ENCODE assay signal across 8 mouse cellular contexts in genomic region chr5:72904903-72905790, GRCm38 (mm10). TPM values are rescaled to one million over a fixed set of nuclear protein-coding genes. Genes with fewer than 3 reads are reported as not detected.
DNase-seq lines count a peak whose midpoint lies in the region; ATAC-seq and TF ChIP-seq lines count a peak whose summit lies in the region.

No protein-coding gene starts in this region.

- intact Hi-C loops in heart, adult 2 months (cut with DNase I): no loop called here
- intact Hi-C loops in left cerebral cortex, postnatal 14 days (cut with DNase I): no loop called here

- no peak for TF ChIP-seq CTCF in ES-Bruce4 (IDR thresholded peaks at IDR 0.05; ENCODE audit: low read depth, low read length)
- no peak for TF ChIP-seq CTCF in heart, adult 2 months (IDR thresholded peaks at IDR 0.05)

- H3K36me3 ChIP-seq in ES-Bruce4 (ENCODE audit: control insufficient read depth, insufficient read depth, low read length, poor library complexity, severe bottlenecking): no peaks in the 10 kb centered on the region
- H3K36me3 ChIP-seq in heart, adult 2 months (ENCODE audit: control insufficient read depth, insufficient read depth, low read length): peaks cover 9% of the 10 kb centered on the region; the same call in 1 of the 2 replicates
- no peaks in the 10 kb centered on the region for H3K36me3 ChIP-seq in limb, embryonic 14.5 days (ENCODE audit: control insufficient read depth, insufficient read depth, low read length)
- no peaks in the 10 kb centered on the region for H3K36me3 ChIP-seq in hindbrain, embryonic 11.5 days (ENCODE audit: control insufficient read depth, insufficient read depth, low read length)
- no peaks in the 10 kb centered on the region for H3K36me3 ChIP-seq in neural tube, embryonic 15.5 days

- WGBS in heart, adult 2 months: 60% methylated on average over 18 of the region's 18 CpGs
- 73% methylated on average over 18 of the region's 18 CpGs for WGBS in limb, embryonic 14.5 days
- 82% methylated on average over 18 of the region's 18 CpGs for WGBS in hindbrain, embryonic 11.5 days
- 86% methylated on average over 18 of the region's 18 CpGs for whole genome bisulfite sequencing in neural tube, embryonic 15.5 days

- no peaks in the 10 kb centered on the region for H3K27me3 ChIP-seq in ES-Bruce4 (ENCODE audit: control insufficient read depth, insufficient read depth, low read length, poor library complexity, severe bottlenecking)
- no peaks in the 10 kb centered on the region for H3K27me3 ChIP-seq in heart, adult 2 months (ENCODE audit: control insufficient read depth, insufficient read depth, low read length)
- no peaks in the 10 kb centered on the region for H3K27me3 ChIP-seq in limb, embryonic 14.5 days (ENCODE audit: control insufficient read depth, insufficient read depth, low read length)
- no peaks in the 10 kb centered on the region for H3K27me3 ChIP-seq in hindbrain, embryonic 11.5 days (ENCODE audit: control insufficient read depth, insufficient read depth, low read length)
- no peaks in the 10 kb centered on the region for H3K27me3 ChIP-seq in neural tube, embryonic 15.5 days (replicated peaks)

- DNase-seq in 3T3-L1 (ENCODE audit: low read depth, low spot score): peak; percentile 94
- DNase-seq in heart, adult 2 months: peak; percentile 34 to 67
- DNase-seq in limb, embryonic 14.5 days (ENCODE audit: low spot score): peak; percentile 36
- no peak for DNase-seq in hindbrain, embryonic 11.5 days (ENCODE audit: low spot score)
- no peak for DNase-seq in left cerebral cortex, postnatal 14 days (ENCODE audit: low spot score in 2 of 2)

- H3K9me3 ChIP-seq in ES-Bruce4 (replicated peaks; ENCODE audit: control insufficient read depth, insufficient read depth, low read length, poor library complexity, severe bottlenecking): no peaks in the 10 kb centered on the region
- no peaks in the 10 kb centered on the region for H3K9me3 ChIP-seq in limb, embryonic 14.5 days (ENCODE audit: control insufficient read depth, low read length)
- no peaks in the 10 kb centered on the region for H3K9me3 ChIP-seq in hindbrain, embryonic 11.5 days (ENCODE audit: control insufficient read depth, low read length)
- no peaks in the 10 kb centered on the region for H3K9me3 ChIP-seq in neural tube, embryonic 15.5 days (replicated peaks)

- H3K27ac ChIP-seq in ES-Bruce4 (ENCODE audit: insufficient read depth, low read length): 0 out of 2 replicates have a peak overlapping the region, but pooled peaks have one; percentile 16
- H3K27ac ChIP-seq in heart, adult 2 months: peak overlapping the region; percentile 90
- H3K27ac ChIP-seq in limb, embryonic 14.5 days (replicated peaks; ENCODE audit: low read depth, low read length): no peak overlapping the region
- no peak overlapping the region for H3K27ac ChIP-seq in hindbrain, embryonic 11.5 days (ENCODE audit: low read depth, low read length)
- H3K27ac ChIP-seq in neural tube, embryonic 15.5 days (replicated peaks): no peak overlapping the region

- ATAC-seq in limb, embryonic 14.5 days (ENCODE audit: low FRiP score, low read depth): no peak
- ATAC-seq in activated CD4-positive, CD25-positive, alpha-beta regulatory T cell, adult 4 months: no peak
- no peak for ATAC-seq in hindbrain, embryonic 11.5 days (ENCODE audit: low FRiP score)
- ATAC-seq in neural tube, embryonic 15.5 days (ENCODE audit: low FRiP score): no peak

- H3K4me3 ChIP-seq in ES-Bruce4 (ENCODE audit: low read depth, low read length): no peak overlapping the region
- no peak overlapping the region for H3K4me3 ChIP-seq in heart, adult 2 months
- no peak overlapping the region for H3K4me3 ChIP-seq in limb, embryonic 14.5 days (replicated peaks; ENCODE audit: low read length)
- H3K4me3 ChIP-seq in hindbrain, embryonic 11.5 days (ENCODE audit: low read depth, low read length): no peak overlapping the region
- H3K4me3 ChIP-seq in neural tube, embryonic 15.5 days (replicated peaks): no peak overlapping the region

- TF ChIP-seq EP300 in ES-Bruce4 (IDR thresholded peaks at IDR 0.05; ENCODE audit: insufficient read depth, low read depth, low read length): no peak
- TF ChIP-seq EP300 in heart, adult 2 months (IDR thresholded peaks at IDR 0.05; ENCODE audit: insufficient read depth, low read depth, low read length): peak; percentile 80

- peaks cover 6% of the 10 kb centered on the region for H3K4me1 ChIP-seq in ES-Bruce4 (ENCODE audit: control insufficient read depth, insufficient read depth, low read length)
- peaks cover 10% of the 10 kb centered on the region for H3K4me1 ChIP-seq in heart, adult 2 months (ENCODE audit: control insufficient read depth, insufficient read depth, low read length)
- H3K4me1 ChIP-seq in limb, embryonic 14.5 days (ENCODE audit: control insufficient read depth, insufficient read depth, low read length): no peaks in the 10 kb centered on the region
- no peaks in the 10 kb centered on the region for H3K4me1 ChIP-seq in hindbrain, embryonic 11.5 days (replicated peaks; ENCODE audit: control insufficient read depth, insufficient read depth, low read length)
- H3K4me1 ChIP-seq in neural tube, embryonic 15.5 days: no peaks in the 10 kb centered on the region

- H3K79me2 ChIP-seq in heart, adult 2 months (replicated peaks; ENCODE audit: control insufficient read depth, insufficient read depth, low read length): no peaks in the 10 kb centered on the region

- no peak overlapping the region for H3K9ac ChIP-seq in ES-Bruce4 (ENCODE audit: low read depth, poor library complexity, severe bottlenecking)
- peak overlapping the region; percentile 53 for H3K9ac ChIP-seq in heart, adult 2 months (ENCODE audit: low read depth, low read length)
- H3K9ac ChIP-seq in limb, embryonic 14.5 days (ENCODE audit: low read depth, low read length, severe bottlenecking): no peak overlapping the region
- H3K9ac ChIP-seq in hindbrain, embryonic 11.5 days (ENCODE audit: low read depth, low read length): no peak overlapping the region
- no peak overlapping the region for H3K9ac ChIP-seq in neural tube, embryonic 15.5 days (replicated peaks)

- H3K4me2 ChIP-seq in limb, embryonic 14.5 days (replicated peaks; ENCODE audit: low read depth, low read length, severe bottlenecking): no peak overlapping the region
- no peak overlapping the region for H3K4me2 ChIP-seq in hindbrain, embryonic 11.5 days (replicated peaks; ENCODE audit: low read depth, low read length)
- no peak overlapping the region for H3K4me2 ChIP-seq in neural tube, embryonic 15.5 days

- TF ChIP-seq POLR2A in ES-Bruce4 (IDR thresholded peaks at IDR 0.05; ENCODE audit: insufficient read depth, low read length): no peak
- TF ChIP-seq POLR2A in heart, adult 2 months (IDR thresholded peaks at IDR 0.05; ENCODE audit: insufficient read depth, low read depth, low read length): peak; percentile 30; the same call in 1 of the 2 replicates
- TF ChIP-seq POLR2A in limb, embryonic 14.5 days (IDR thresholded peaks at IDR 0.05; ENCODE audit: borderline replicate concordance, extremely low read depth, insufficient read depth, insufficient read length): no peak

RNA-seq across cellular contexts. Expression of gene Slain2, which starts 9.0 kb away (rescaled TPM):
- polyA plus RNA-seq in ES-Bruce4 (2011; ENCODE audit: insufficient read depth, insufficient read length, low read depth, missing spikeins): 40.8 and 48.4 TPM in 2 replicates
- total RNA-seq in heart, adult 2 months (2021): 100 to 1,000 TPM; 149 to 186 TPM
- polyA plus RNA-seq in heart, adult 2 months (2012; rRNA removed): 53.7 and 84.5 TPM in 2 replicates
- polyA plus RNA-seq in limb, embryonic 14.5 days (2012; rRNA removed): 28.0 and 29.7 TPM in 2 replicates
- 24.2 and 25.8 TPM in 2 replicates for polyA plus RNA-seq in limb, embryonic 14.5 days (2014; fragmentation: Nextera tagmentation; extraction: Ambion mirVana)
- polyA plus RNA-seq in activated CD4-positive, CD25-positive, alpha-beta regulatory T cell, adult 4 months (2017; shearing (Covaris generic)): 10 to 100 TPM; 11.7 to 13.9 TPM
- 26.4 and 26.7 TPM in 2 replicates for polyA plus RNA-seq in hindbrain, embryonic 11.5 days (2014; fragmentation: Nextera tagmentation; extraction: Ambion mirVana)
- polyA plus RNA-seq in neural tube, embryonic 15.5 days (2015; fragmentation: Nextera tagmentation; extraction: Ambion mirVana): 15.0 and 15.3 TPM in 2 replicates
- total RNA-seq in left cerebral cortex, postnatal 14 days (2021): 10 to 100 TPM; 27.6 to 30.7 TPM

RNA-seq across cellular contexts. Expression of gene Tec, which starts 36.9 kb away (rescaled TPM):
- 15.8 and 20.6 TPM in 2 replicates for polyA plus RNA-seq in ES-Bruce4 (2011; ENCODE audit: insufficient read depth, insufficient read length, low read depth, missing spikeins)
- total RNA-seq in heart, adult 2 months (2021): 10 to 100 TPM; 12.8 to 13.8 TPM
- polyA plus RNA-seq in heart, adult 2 months (2012; rRNA removed): 5.7 and 9.3 TPM in 2 replicates
- polyA plus RNA-seq in limb, embryonic 14.5 days (2012; rRNA removed): 4.0 and 5.9 TPM in 2 replicates
- 7.9 and 8.7 TPM in 2 replicates for polyA plus RNA-seq in limb, embryonic 14.5 days (2014; fragmentation: Nextera tagmentation; extraction: Ambion mirVana)
- polyA plus RNA-seq in activated CD4-positive, CD25-positive, alpha-beta regulatory T cell, adult 4 months (2017; shearing (Covaris generic)): 10 to 100 TPM; 10.1 to 10.6 TPM
- 5.3 and 5.4 TPM in 2 replicates for polyA plus RNA-seq in hindbrain, embryonic 11.5 days (2014; fragmentation: Nextera tagmentation; extraction: Ambion mirVana)
- polyA plus RNA-seq in neural tube, embryonic 15.5 days (2015; fragmentation: Nextera tagmentation; extraction: Ambion mirVana): 8.8 and 11.5 TPM in 2 replicates
- 1 to 10 TPM; 5.6 to 7.3 TPM for total RNA-seq in left cerebral cortex, postnatal 14 days (2021)

Comparison
In these comparisons a context has a peak if more than half of its experiments do, and no peak if none do; other contexts are left out.
1. DNase-seq: peak in 3T3-L1 (single experiment), heart, adult 2 months (2 of 2) and limb, embryonic 14.5 days (single experiment); none in hindbrain, embryonic 11.5 days (single experiment) and left cerebral cortex, postnatal 14 days (0 of 2).
2. H3K27ac ChIP-seq: peak in ES-Bruce4 (single experiment) and heart, adult 2 months (single experiment); none in limb, embryonic 14.5 days (single experiment), hindbrain, embryonic 11.5 days (single experiment) and neural tube, embryonic 15.5 days (single experiment).